Mouse (Mus musculus) activated CD4-positive, CD25-positive, alpha-beta regulatory T cell, adult 4 months (primary cell): ENCODE measurements around the gene Brox. TPM values are rescaled to one million over a fixed set of nuclear protein-coding genes. Genes with fewer than 3 reads are reported as not detected.
"Not testable (repeated sequence)": the region's sequence is repeated elsewhere in the genome, so short reads cannot be mapped to it uniquely, and the experiment has no call there.

Experiments used
- ATAC-seq: one replicate; pipeline ENCODE4 v1.8.0; 2017
- polyA plus RNA-seq, 2 experiments: library from polyadenylated mRNA; unstranded; fragments of 100-300 nt; shearing (Covaris generic); gene quantifications; one replicate each; pipeline ENCODE4 v1.2.1; 2017

Gene Brox
- polyA plus RNA-seq, result 10 to 100 TPM; 33.8 to 43.0 TPM

GRCm38 (mm10) chr1:183296877-183297383 is at the start of gene Brox:
TSS of gene Brox (minus strand) at chr1:183297269.
- peak; percentile 73 for ATAC-seq

GRCm38 (mm10) chr1:183345817-183346195 is 48.7 kb upstream of the Brox start:
- ATAC-seq, result no peak

- ATAC-seq, result peak; percentile 84
Observed at GRCm38 (mm10) chr1:183344886-183345816, 48.1 kb upstream of the Brox start.

- not testable (repeated sequence) for ATAC-seq
Observed at GRCm38 (mm10) chr1:183342902-183343301, 45.8 kb upstream of the Brox start.

GRCm38 (mm10) chr1:183327171-183327570 is 30.1 kb upstream of the Brox start:
- ATAC-seq, result no peak

GRCm38 (mm10) chr1:183324433-183324832 is 27.4 kb upstream of the Brox start:
- no peak for ATAC-seq

GRCm38 (mm10) chr1:183323923-183324322 is 26.9 kb upstream of the Brox start:
- no peak for ATAC-seq

GRCm38 (mm10) chr1:183322496-183322895 is 25.4 kb upstream of the Brox start:
- ATAC-seq, result not testable (repeated sequence)

GRCm38 (mm10) chr1:183320708-183321107 is 23.6 kb upstream of the Brox start:
- ATAC-seq, result no peak

- ATAC-seq, result no peak
Observed at GRCm38 (mm10) chr1:183315783-183316182, 18.7 kb upstream of the Brox start.

GRCm38 (mm10) chr1:183312076-183312475 is 15.0 kb upstream of the Brox start:
- no peak for ATAC-seq

- ATAC-seq, result not testable (repeated sequence)
Observed at GRCm38 (mm10) chr1:183309601-183310000, 12.5 kb upstream of the Brox start.

GRCm38 (mm10) chr1:183308476-183308875 is 11.4 kb upstream of the Brox start:
- no peak for ATAC-seq

GRCm38 (mm10) chr1:183307555-183307954 is 10.5 kb upstream of the Brox start:
- ATAC-seq, result no peak

- no peak for ATAC-seq
Observed at GRCm38 (mm10) chr1:183299161-183299560, 2.1 kb upstream of the Brox start.

- ATAC-seq, result peak; percentile 58
Observed at GRCm38 (mm10) chr1:183297886-183298489, 919 bp upstream of the Brox start.

GRCm38 (mm10) chr1:183297473-183297885 is 410 bp upstream of the Brox start:
- ATAC-seq, result no peak

GRCm38 (mm10) chr1:183296465-183296864 is 604 bp downstream of the Brox start, which contains the start of gene Aida:
TSS of gene Aida (plus strand) at chr1:183296590.
- ATAC-seq, result peak; percentile 17

GRCm38 (mm10) chr1:183289576-183289975 is 7.5 kb downstream of the Brox start:
- no peak for ATAC-seq

- no peak for ATAC-seq
Observed at GRCm38 (mm10) chr1:183288351-183288750, 8.7 kb downstream of the Brox start.

- no peak for ATAC-seq
Observed at GRCm38 (mm10) chr1:183275763-183276162, 21.3 kb downstream of the Brox start.

GRCm38 (mm10) chr1:183274385-183274784 is 22.7 kb downstream of the Brox start:
- no peak for ATAC-seq
